Mouse (Mus musculus): Measurements from ENCODE around the gene Trpd52l3. TPM values are rescaled to one million over a fixed set of nuclear protein-coding genes. Genes with fewer than 3 reads are reported as not detected.

Gene Trpd52l3
- total RNA-seq, 2 experiments from 2014 or later, result not detected

DNA sequence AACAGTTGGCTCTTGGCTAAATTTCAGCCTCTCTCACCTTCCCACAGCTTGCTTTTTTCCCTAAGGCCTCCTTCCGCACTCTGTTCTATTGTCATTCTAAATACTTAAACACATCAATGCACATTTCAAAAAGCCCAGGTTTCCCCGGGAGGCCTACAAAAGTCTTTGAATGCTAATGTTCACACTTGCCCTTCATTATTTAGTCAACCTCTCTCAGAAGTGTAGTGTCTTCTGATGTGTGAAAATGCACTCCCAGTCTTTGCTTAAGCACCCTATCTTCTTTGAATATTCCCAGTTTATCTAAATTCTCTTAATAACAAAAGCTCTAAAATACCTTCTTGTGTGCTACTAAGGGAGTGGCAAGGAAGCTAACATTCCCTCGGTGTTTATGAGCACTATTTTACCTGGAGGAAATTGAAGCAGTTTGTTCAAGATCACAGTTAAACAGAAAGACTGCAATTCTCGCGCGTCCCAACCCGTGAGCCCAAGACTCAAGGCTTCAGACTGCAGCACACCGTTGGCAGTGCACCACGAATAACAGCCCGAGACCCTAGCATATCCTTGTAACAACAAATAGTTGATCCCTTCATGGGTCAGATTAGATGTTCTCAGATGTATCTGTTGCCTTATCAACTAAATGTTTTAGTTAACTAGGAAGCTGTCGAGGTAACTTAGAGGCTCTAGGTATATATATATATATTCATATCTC lies 25.6 kb downstream of the Trpd52l3 start:
- DNase-seq (ENCODE audit: low spot score in 2 of 2), result no peak

DNA sequence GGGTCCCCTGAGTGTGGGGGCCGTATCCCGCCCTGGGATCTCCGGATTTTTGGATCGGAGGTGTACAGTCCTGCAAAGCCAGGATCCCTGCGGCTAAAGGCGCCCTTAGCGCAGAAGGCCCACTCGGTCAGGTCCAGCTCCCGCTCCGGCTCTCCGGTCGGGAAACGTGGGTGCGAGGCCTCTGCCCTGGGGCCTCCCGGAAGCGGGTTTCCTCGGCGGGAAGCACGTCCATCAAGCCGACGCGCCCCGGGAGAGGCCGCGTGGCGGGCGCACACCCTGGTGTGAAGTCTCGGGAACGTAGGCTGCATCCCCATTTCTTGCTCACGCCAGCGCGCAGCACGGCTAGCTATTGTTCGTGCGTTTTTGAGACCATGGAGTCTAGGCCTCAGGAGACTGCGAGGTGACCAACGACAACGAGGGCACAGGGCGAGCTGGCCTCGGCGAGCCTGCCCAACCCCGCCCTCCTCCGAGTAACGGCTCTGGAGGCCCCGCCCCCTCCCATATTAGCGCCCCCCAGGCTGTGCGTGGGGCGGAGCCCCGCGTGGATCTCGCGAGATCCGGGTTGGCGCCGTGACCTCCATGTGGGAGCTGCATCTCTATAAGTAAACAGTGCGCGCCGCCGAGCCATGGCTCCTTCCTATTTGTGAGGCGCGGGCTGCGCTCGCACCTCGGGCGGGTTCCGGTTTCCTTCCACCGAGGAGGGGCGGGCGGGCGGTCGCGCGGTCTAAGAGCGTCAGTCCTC lies 26.5 kb downstream of the Trpd52l3 start, which contains the start of gene Uhrf2:
Gene Uhrf2 (plus strand): TSS at position 620 of the 742 bp plus-strand sequence.
- DNase-seq (ENCODE audit: low spot score in 2 of 2), result peak; percentile 94 to 97

- peak in 1 of 2 experiments; percentile 10 for DNase-seq (ENCODE audit: low spot score in 2 of 2)
Observed at GRCm38 (mm10) chr19:30030636-30031467, 27.3 kb downstream of the Trpd52l3 start.

GRCm38 (mm10) chr19:30031468-30031931 lies 27.9 kb downstream of the Trpd52l3 start:
- DNase-seq (ENCODE audit: low spot score in 2 of 2), result no peak

- no peak for DNase-seq (ENCODE audit: low spot score in 2 of 2)
Observed at GRCm38 (mm10) chr19:30032206-30032605, 28.6 kb downstream of the Trpd52l3 start.

GRCm38 (mm10) chr19:30035361-30035760 lies 31.8 kb downstream of the Trpd52l3 start:
- DNase-seq (ENCODE audit: low spot score in 2 of 2), result no peak

GRCm38 (mm10) chr19:30043691-30044090 lies 40.1 kb downstream of the Trpd52l3 start:
- DNase-seq (ENCODE audit: low spot score in 2 of 2), result no peak

GRCm38 (mm10) chr19:30044630-30045029 lies 41.0 kb downstream of the Trpd52l3 start:
- DNase-seq (ENCODE audit: low spot score in 2 of 2), result no peak

- no peak for DNase-seq (ENCODE audit: low spot score in 2 of 2)
Observed at GRCm38 (mm10) chr19:30045857-30046256, 42.3 kb downstream of the Trpd52l3 start.

GRCm38 (mm10) chr19:30050584-30050983 lies 47.0 kb downstream of the Trpd52l3 start:
- no peak for DNase-seq (ENCODE audit: low spot score in 2 of 2)

DNA sequence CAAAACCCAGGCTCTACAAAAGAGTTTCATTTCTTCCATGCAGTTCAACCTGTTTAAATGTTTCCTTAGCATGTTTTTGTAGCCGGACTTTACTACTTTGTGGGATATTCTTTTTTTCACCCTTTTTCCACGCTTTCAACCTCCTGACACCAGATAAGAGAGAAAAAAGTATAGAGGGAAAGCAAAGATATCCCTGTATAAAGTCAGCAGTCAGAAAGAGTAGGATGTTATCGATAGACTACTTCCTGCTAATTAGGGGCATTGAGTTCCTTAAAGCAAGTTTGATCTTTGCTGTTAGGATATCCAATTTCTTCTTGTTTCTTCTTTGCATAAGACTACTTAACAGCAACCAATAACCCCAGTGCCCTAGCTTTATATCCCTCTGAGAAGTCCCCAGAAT lies 47.9 kb downstream of the Trpd52l3 start:
- DNase-seq (ENCODE audit: low spot score in 2 of 2), result no peak

- DNase-seq (ENCODE audit: low spot score in 2 of 2), result no peak
Observed at GRCm38 (mm10) chr19:30054218-30054617, 50.6 kb downstream of the Trpd52l3 start.

Other genes starting within 250 kb of the Trpd52l3 start
- 10 to 100 TPM; 19.7 to 24.2 TPM for gene 9930021J03Rik, start 197.8 kb upstream of the Trpd52l3 start, total RNA-seq (2021)
- 10 to 100 TPM; 17.0 to 17.3 TPM for gene Ranbp6, start 190.8 kb upstream of the Trpd52l3 start, total RNA-seq (2021)
- 10 to 100 TPM; 26.7 to 29.6 TPM for gene Il33, start 78.7 kb upstream of the Trpd52l3 start, total RNA-seq (2021)
- gene Uhrf2, start 26.7 kb downstream of the Trpd52l3 start, total RNA-seq (2021), result 10 to 100 TPM; 51.9 to 57.9 TPM
- gene Gldc, start 171.6 kb downstream of the Trpd52l3 start, total RNA-seq (2021), result 1 to 10 TPM; 2.2 to 7.9 TPM
- 10 to 100 TPM in 1 of 2 experiments, not detected in 1; 23.9 TPM for gene Mbl2, start 229.2 kb downstream of the Trpd52l3 start, total RNA-seq (2021)